ENCODE assay signal across 9 mouse cellular contexts in genomic region chr10:21991986-21992833, GRCm38 (mm10).
DNase-seq lines count a peak whose midpoint lies in the region; ATAC-seq and TF ChIP-seq lines count a peak whose summit lies in the region.
"Had no signal": no experiment of that assay in that cellular context is flagged by ENCODE, and none has a peak within 500 bp of the region (broad histone marks: within the 10 kb centered on the region; RNA-seq: fewer than 3 reads in every experiment).

No protein-coding gene starts in this region.

- H3K9me3 ChIP-seq in hindbrain, postnatal 0 days (ENCODE audit: low read length), result no peaks in the 10 kb centered on the region
- no peaks in the 10 kb centered on the region for H3K9me3 ChIP-seq in midbrain, postnatal 0 days (ENCODE audit: low read length)

- peak overlapping the region; percentile 93 for H3K4me2 ChIP-seq in hindbrain, postnatal 0 days (ENCODE audit: low read depth, low read length)
- peak overlapping the region; percentile 99 for H3K4me2 ChIP-seq in midbrain, postnatal 0 days (ENCODE audit: low read depth, low read length, poor library complexity, severe bottlenecking)

- TF ChIP-seq POLR2A in liver, adult 2 months (IDR thresholded peaks at IDR 0.05; ENCODE audit: extremely low read depth, insufficient read depth, low read length), result 0 out of 2 replicates have a peak, but pooled peaks have one; percentile 25

- 23% methylated on average over 17 of the region's 17 CpGs for WGBS in hindbrain, postnatal 0 days
- WGBS in liver, adult 2 months, result 16% methylated on average over 17 of the region's 17 CpGs
- WGBS in midbrain, postnatal 0 days, result 25% methylated on average over 17 of the region's 17 CpGs

- H3K27me3 ChIP-seq in hindbrain, postnatal 0 days (ENCODE audit: insufficient read depth, low read length), result no peaks in the 10 kb centered on the region
- no peaks in the 10 kb centered on the region for H3K27me3 ChIP-seq in liver, adult 2 months (ENCODE audit: control insufficient read depth, insufficient read depth, low read length)
- no peaks in the 10 kb centered on the region for H3K27me3 ChIP-seq in midbrain, postnatal 0 days (ENCODE audit: insufficient read depth, low read length)
- H3K27me3 ChIP-seq: Patski had no signal

- intact Hi-C loops in gastrocnemius, adult 2 months (cut with DNase I), result loop anchor here (1.0 to 5.0 kb wide), 6 partner anchors 40 to 391 kb away; no protein-coding TSS in a partner anchor

- no peak for TF ChIP-seq CTCF in gastrocnemius, adult 2 months (IDR thresholded peaks at IDR 0.05)
- TF ChIP-seq CTCF in hindbrain, postnatal 0 days (IDR thresholded peaks at IDR 0.05; ENCODE audit: low read depth), result no peak
- no peak for TF ChIP-seq CTCF in liver, adult 2 months (IDR thresholded peaks at IDR 0.05; ENCODE audit: low read depth, low read length)
- no peak for TF ChIP-seq CTCF in midbrain, postnatal 0 days (IDR thresholded peaks at IDR 0.05)

- H3K4me1 ChIP-seq in hindbrain, postnatal 0 days (ENCODE audit: insufficient read depth, low read length), result peaks cover 5% of the 10 kb centered on the region
- peaks cover 3% of the 10 kb centered on the region; the same call in 1 of the 2 replicates for H3K4me1 ChIP-seq in liver, adult 2 months (ENCODE audit: control insufficient read depth, insufficient read depth, low read length)
- no peaks in the 10 kb centered on the region for H3K4me1 ChIP-seq in midbrain, postnatal 0 days (ENCODE audit: insufficient read depth, low read length)

- no peak for ATAC-seq in hindbrain, postnatal 0 days
- ATAC-seq in midbrain, postnatal 0 days (ENCODE audit: low FRiP score), result no peak
- ATAC-seq: Patski had no signal

- H3K27ac ChIP-seq in gastrocnemius, adult 2 months, result peak overlapping the region; percentile 99
- H3K27ac ChIP-seq in hindbrain, postnatal 0 days, result peak overlapping the region; percentile 93; the same call in 1 of the 2 replicates
- H3K27ac ChIP-seq in liver, adult 2 months (replicated peaks; ENCODE audit: insufficient read depth, low read depth, low read length), result peak overlapping the region; percentile 65
- H3K27ac ChIP-seq in midbrain, postnatal 0 days (ENCODE audit: low read depth, low read length), result no peak overlapping the region

- peak overlapping the region; percentile 84 for H3K4me3 ChIP-seq in gastrocnemius, adult 2 months
- peak overlapping the region; percentile 76 for H3K4me3 ChIP-seq in hindbrain, postnatal 0 days (ENCODE audit: low read length)
- H3K4me3 ChIP-seq in liver, adult 2 months (ENCODE audit: insufficient read depth, low read depth, low read length), result peak overlapping the region; percentile 93
- peak overlapping the region; percentile 56; the same call in 1 of the 2 replicates for H3K4me3 ChIP-seq in midbrain, postnatal 0 days (ENCODE audit: low read depth, low read length)

- H3K79me2 ChIP-seq in liver, adult 2 months (ENCODE audit: control insufficient read depth, insufficient read depth, low read length), result no peaks in the 10 kb centered on the region

- H3K9ac ChIP-seq in hindbrain, postnatal 0 days (replicated peaks; ENCODE audit: low read length), result 0 out of 2 replicates have a peak overlapping the region, but pooled peaks have one; percentile 38
- peak overlapping the region; percentile 55 for H3K9ac ChIP-seq in liver, adult 2 months (ENCODE audit: low read depth, low read length)
- H3K9ac ChIP-seq in midbrain, postnatal 0 days (replicated peaks; ENCODE audit: low read length, poor library complexity, severe bottlenecking), result 0 out of 2 replicates have a peak overlapping the region, but pooled peaks have one; percentile 24

- H3K36me3 ChIP-seq in hindbrain, postnatal 0 days (ENCODE audit: insufficient read depth, low read length), result peaks cover 3% of the 10 kb centered on the region; the same call in 1 of the 2 replicates
- peaks cover 18% of the 10 kb centered on the region for H3K36me3 ChIP-seq in liver, adult 2 months (ENCODE audit: control insufficient read depth, insufficient read depth, low read length)
- H3K36me3 ChIP-seq in midbrain, postnatal 0 days (ENCODE audit: insufficient read depth, low read length), result peaks cover 8% of the 10 kb centered on the region; the same call in 1 of the 2 replicates

- peak; percentile 58 for DNase-seq in adrenal gland, postnatal 10 days
- DNase-seq in adrenal gland, adult 8-10 months, result no peak
- peak; percentile 74 for DNase-seq in NIH3T3 (ENCODE audit: low read depth)
- DNase-seq in gastrocnemius, adult 2 months, result peak; percentile 74
- no peak for DNase-seq in hindbrain, postnatal 0 days (ENCODE audit: low spot score)
- peak; percentile 46 for DNase-seq in liver, adult 2 months (ENCODE audit: extremely low read depth, low read depth, low spot score)
- no peak for DNase-seq in midbrain, postnatal 0 days (ENCODE audit: low spot score)
- peak; percentile 54 for DNase-seq in thymus, postnatal 14 days

Comparison
In these comparisons a context has a peak if more than half of its experiments do, and no peak if none do; other contexts are left out.
1. DNase-seq: peak in adrenal gland, postnatal 10 days (single experiment), NIH3T3 (single experiment), gastrocnemius, adult 2 months (single experiment), liver, adult 2 months (single experiment) and thymus, postnatal 14 days (single experiment); none in adrenal gland, adult 8-10 months (single experiment), hindbrain, postnatal 0 days (single experiment) and midbrain, postnatal 0 days (single experiment).
2. Peak in every context shown above with its lines, with median percentiles within 50 percentile points of each other: H3K4me3 ChIP-seq and H3K9ac ChIP-seq.